Mouse (Mus musculus) spleen, postnatal 4 days (tissue): ENCODE data around the gene Gcn1l1.

Experiments
- DNase-seq, 2 experiments: peaks; one replicate each; pipeline ENCODE4 v3.0.0; 2022; ENCODE audit warnings: low spot score in 2 of 2

Gene Gcn1l1

GRCm38 (mm10) chr5:115611566-115611965 is 46.5 kb downstream of the Gcn1l1 start:
- no peak for DNase-seq

DNA sequence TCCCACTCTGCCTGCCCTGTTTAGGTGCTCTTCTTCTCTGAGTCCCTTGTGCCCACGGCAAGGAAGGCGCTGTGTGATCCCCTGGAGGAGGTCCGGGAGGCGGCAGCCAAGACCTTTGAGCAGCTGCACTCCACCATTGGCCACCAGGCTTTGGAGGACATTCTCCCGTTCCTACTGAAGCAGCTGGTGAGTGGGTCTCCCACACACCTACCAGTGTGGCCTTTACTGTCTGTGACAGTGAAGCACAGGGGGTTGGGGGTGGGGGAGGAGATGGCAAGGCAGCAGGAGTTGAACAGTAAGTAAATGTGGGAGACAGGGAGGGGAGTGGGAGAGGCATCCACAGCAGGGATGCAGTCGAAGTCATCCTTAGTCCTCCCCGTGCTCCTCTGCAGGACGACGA is 48.3 kb downstream of the Gcn1l1 start:
- DNase-seq: no peak

DNA sequence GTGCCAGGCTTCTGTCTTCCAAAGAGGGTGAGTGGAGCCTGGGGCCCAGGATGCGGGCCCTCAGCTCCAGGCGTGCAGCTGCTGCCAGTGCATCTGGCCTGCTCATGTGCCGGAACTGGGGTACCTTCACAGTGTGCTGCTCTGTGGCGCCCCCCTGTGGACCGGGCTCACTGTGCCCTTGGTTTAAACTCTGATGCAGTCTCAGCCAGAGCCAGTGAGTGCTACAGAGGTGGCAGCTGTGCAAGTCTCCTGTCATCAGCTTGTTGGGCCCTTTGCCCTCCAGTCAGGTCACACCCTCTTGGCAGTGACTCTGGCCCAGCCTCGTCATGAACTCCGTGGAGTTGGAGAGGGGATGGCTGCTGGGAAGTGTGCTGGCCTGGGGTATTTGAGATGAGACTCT is 49.9 kb downstream of the Gcn1l1 start:
- peak; percentile 73 to 91 for DNase-seq

- DNase-seq: no peak
Observed at GRCm38 (mm10) chr5:115619690-115620089, 54.6 kb downstream of the Gcn1l1 start.

GRCm38 (mm10) chr5:115622686-115623085 is 57.6 kb downstream of the Gcn1l1 start:
- DNase-seq: no peak

- peak in 1 of 2 experiments; percentile 70 for DNase-seq
Observed at GRCm38 (mm10) chr5:115623694-115624440, 58.8 kb downstream of the Gcn1l1 start.

DNA sequence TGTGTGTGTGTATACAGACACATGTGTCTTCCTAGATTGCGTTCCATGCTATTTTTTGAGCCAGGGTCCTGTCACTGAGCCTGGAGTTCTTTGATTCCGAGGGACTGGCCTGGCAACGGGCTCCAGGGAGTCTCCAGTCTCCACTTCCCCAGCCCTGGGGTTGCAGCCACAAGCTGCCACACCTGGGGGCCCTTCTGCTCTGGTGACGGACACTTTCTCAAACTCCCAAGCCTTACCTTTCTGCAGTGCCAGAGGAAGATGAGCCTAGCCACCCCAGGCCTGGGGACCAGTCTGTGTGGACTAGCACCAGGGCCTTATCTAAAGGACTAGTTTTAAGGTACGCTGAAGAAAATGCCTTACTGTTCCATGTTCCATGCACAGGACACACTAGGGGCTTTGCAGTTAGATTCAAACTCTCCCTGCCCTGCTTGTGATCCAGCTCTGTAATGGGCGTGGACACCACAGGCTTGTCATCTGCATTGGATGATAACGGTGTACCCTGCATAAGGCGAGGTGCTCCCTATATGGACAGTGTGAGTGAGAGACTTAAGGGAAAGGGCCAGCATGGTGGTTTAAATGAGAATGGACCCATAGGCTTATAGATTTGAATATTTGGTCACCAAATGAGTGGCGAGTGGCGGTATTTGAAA is 61.3 kb downstream of the Gcn1l1 start:
- peak; percentile 72 to 78 for DNase-seq

DNA sequence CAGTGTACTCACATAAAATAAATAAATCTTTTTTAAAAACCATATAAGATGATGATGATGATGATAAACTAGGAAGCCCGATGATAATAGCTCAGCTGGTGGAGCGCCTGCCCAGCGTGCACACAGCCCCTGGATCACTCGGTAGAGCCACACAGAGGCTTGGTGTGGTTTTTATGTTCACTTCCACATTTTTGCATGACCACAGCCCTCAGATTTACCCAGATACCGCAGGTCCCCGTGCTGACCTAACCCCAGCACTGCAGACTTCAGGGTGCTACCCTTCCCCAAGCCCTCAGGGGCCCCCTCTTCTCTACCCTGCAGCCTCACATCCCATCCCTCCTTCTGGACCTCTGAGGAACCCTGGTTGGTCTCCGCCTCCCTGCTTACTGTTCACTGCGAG is 63.0 kb downstream of the Gcn1l1 start:
- no peak for DNase-seq

- DNase-seq: no peak
Observed at GRCm38 (mm10) chr5:115629672-115630071, 64.6 kb downstream of the Gcn1l1 start.

- DNase-seq: no peak
Observed at GRCm38 (mm10) chr5:115630291-115630690, 65.2 kb downstream of the Gcn1l1 start.

DNA sequence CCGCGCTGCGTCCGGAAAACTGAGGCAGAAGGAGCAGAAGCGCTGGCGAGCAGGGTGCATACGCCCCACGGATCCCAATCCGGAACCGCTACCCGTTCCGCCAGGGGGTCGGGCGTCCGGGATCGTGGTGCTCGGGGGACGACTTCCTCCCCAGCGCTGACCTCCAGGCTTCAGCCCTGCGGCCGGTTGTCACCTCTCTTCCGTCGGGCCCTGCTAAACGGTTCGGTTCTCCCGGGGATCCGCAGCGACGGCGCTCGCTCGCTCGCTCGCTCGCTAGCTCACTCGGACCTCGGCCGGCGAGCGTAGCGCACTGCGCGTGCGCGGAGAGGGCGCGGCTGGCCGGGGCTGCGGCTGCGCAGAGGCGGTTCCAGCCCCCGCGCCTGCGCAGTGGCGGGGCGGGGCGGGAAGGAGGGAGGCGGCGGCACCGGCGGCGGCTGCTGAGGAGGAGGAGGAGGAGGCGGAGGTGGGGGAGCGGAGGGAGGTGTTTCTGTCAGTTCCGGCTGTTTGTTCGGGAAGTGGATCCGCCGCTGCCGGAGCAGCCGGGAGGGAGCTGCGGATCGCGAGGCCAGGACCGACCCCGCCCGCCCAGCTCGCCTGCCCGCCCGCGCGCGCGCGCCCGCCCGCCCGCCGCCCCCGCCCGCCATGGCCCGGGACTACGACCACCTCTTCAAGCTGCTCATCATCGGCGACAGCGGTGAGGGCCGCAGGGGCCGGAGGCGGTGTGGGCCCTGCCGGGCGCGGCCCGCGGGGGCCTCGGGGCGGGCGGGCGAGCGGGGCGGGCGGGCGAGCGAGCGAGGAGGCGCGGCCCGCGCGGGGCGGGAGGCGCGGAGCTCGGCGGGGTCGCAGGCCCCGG is 66.7 kb downstream of the Gcn1l1 start, which contains the start of gene Rab35:
Rab35 (plus strand) TSS at position 404 of the 853 bp plus-strand sequence.
- peak; percentile 96 to 99 for DNase-seq

DNA sequence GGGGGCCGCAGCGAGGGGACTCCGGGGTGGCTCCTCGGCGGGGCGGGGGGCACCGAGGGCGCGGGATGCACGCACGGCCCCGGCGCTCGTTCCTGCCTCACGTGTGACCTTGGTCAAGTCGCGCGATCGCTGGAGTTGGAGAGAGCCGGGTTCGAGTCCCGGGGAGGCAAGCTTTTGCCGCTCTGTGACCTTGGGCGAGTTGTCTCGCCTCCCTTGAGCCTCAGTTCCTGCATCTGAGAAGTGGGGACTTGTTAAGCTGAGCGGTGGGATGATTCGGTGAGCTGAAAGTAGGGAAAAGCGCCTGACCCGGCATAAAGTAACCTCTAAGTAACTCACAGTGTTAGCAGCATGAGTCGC is 67.3 kb downstream of the Gcn1l1 start:
- DNase-seq: peak; percentile 62 to 85

GRCm38 (mm10) chr5:115633060-115633459 is 68.0 kb downstream of the Gcn1l1 start:
- DNase-seq: no peak

DNA sequence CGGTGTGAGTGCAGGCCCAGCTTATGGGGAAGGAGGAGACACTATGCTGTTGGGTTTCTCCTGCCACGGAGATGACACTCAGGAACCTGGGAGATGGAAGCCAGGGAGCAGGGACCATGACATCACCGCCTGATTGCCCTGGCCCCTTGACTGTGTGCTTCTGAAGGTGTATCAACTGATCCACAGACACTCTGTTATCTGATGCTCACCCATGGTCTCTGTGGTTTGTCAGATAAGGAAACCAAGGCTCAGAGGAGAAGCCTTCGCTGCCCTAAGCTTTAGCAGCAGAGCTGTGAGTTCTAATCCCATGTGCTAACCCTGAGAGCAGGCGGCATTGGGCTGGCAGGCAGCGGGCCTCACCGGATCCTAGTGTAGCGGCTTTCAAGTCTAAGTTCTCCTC is 69.0 kb downstream of the Gcn1l1 start:
- DNase-seq: no peak

- DNase-seq: peak; percentile 43 to 72
Observed at GRCm38 (mm10) chr5:115635536-115635935, 70.5 kb downstream of the Gcn1l1 start.

DNA sequence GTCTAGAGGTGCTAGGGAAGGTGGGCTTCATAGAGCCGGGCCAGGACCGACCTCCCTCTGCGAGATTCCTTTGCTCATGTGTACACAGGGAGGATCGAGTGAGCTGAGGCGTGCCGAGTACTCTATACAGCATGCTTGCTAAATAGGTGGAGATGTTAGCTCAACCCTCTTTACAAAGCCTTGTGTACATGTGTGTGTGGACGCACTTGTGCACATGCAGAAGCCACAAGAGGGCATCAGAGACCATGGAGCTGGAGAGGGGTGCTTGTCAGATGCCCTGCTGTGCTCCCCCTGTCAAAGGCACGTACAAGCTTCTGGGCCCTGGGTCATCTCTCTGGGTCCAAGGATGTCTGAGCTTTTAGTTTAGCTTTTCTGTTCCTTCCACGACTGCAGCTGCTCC is 79.1 kb downstream of the Gcn1l1 start:
- no peak for DNase-seq

DNA sequence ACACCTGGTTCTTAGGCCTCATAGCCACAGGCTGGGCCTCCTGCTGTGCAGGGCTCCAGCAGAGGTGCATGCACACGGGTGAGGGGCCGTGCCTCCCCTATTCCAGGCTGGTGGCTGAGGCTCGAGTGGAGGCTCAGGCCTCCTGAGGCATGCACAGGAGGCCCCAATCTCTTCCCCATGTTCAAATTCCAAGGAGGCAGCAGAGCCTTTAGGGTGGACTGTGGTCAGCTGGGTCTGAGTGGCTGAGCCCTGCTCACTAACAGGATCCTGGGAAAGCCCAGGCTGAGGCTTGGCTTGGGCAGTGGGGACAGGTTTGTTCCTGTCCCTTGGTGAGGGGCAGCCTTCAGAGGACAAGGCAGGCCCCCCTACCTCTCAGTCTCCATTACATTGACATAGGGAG is 83.8 kb downstream of the Gcn1l1 start:
- no peak for DNase-seq

DNA sequence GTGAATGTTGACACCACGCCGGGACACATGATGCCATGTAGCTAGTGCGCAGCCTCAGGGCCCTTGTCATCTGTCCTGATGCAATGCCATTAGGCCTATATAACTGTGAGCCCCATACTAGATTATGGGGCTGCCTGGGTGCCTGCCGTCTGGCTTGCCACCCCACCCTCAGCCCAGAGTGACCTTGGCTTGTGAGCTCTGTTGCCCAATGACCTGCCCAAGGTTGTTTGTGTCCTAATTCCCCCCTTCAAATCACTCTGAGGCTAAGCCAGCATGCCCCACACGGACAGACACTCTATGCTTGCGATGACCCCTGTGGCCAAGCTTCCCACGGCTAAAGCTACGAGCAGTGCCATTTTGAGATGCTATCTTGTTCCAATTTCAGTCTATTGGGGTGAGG is 84.6 kb downstream of the Gcn1l1 start:
- DNase-seq: no peak

DNA sequence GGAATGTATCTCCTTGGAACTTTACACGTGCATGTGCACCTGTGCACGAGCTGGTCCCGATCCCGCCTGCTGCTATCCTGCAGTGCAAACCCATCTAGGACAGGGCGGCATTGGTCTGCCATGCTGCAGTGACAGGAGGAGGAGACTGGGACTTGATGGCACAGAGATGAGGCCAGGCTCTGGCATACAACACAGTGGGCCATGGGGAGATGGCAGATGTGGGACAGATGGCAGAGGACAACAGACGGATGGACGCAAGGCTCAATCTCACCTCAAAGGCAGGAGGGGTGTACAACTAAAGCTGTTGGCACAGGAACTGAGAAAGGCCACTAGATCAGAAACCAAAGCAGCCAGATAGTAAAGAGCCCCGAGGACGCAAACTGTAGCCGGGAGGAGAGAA is 85.8 kb downstream of the Gcn1l1 start:
- DNase-seq: no peak

DNA sequence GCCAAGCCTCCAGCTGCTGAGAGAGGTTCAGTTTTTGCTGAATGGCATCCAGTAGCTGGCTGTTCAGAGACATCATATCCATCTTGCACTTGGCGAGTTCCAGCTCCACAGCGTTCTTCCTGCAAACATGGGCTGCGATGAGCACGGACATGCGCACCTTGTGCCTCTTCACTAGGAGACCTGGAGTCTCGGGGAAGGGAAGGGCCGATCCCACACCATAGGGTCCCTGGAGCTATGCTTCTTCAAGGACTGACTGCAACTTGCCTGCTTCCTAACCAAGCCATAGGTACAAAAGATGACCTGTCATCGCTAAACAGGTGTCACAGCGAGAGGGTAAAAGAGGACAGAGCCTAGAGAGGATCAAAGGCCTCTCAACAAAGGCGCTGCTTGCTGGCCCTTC is 86.8 kb downstream of the Gcn1l1 start:
- DNase-seq: no peak

DNA sequence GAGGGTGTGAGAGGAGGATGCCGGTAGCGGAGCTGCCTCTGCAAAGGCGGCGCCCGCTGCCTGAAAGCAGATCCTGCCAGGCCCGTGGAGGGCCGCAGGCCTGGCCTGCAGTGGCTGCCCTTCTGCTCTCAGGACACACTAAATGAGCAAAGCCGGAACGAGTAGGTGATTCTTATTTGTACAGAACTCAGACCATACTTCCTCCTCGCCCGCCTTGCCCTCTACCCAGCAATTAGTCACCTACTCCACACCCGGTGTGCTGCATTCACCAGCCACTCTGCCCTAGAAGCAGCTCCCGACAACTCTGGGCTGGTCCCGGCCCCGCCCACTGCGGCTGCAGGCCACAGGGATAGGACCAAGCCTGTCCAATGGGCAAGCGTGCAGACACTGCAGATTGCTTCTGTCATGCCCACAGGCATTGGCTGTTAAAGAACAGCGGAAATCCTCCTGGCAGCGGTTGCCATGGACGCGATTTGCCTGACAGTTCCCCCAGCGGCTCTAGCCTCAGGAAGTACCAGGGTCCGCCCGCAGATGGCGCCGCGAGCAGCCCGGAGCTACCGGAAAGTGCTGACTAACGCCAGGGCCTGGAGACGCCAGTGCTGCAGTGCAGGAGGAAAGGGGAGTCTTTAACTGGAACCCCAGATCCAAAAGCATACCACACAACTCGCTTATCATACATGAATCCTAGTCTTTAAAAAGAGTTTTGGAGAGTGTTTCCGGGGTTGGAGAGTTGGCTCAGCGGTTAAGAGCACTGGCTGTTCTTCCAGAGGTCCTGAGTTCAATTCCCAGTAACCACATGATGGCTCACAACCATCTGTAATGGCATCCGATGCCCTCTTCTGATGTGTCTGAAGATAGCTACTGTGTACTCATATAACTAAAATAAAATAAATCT is 87.9 kb downstream of the Gcn1l1 start:
- peak; percentile 100 for DNase-seq
